Mouse (Mus musculus) liver, embryonic 14.5 days (tissue): Measurements from ENCODE around the gene Snhg11. TPM values are rescaled to one million over a fixed set of nuclear protein-coding genes. Genes with fewer than 3 reads are reported as not detected.

Experiments used
- ATAC-seq: fragments of 200-750 bp; cut with Nextera tagmentation; 2 replicates; pipeline ENCODE4 v1.8.0; 2017; ENCODE audit warnings: moderate number of reproducible peaks, mild to moderate bottlenecking, moderate library complexity; ENCODE audit not compliant: insufficient read depth
- DNase-seq, 3 experiments: peaks; one replicate each; pipeline ENCODE4 v3.0.0-alpha.2; 2012 to 2013; ENCODE audit warnings: low read depth in 3 of 3, low spot score in 3 of 3
- H3K27ac ChIP-seq: fragments of 300-500 bp; sonication (generic); 2 replicates; pipeline ENCODE4 v1.5.1; 2014; ENCODE audit warnings: moderate library complexity, mild to moderate bottlenecking, control low read depth, inconsistent platforms
- H3K27me3 ChIP-seq: fragments of 300-500 bp; sonication (generic); 2 replicates; pipeline ENCODE4 v1.6.1; 2014; ENCODE audit warnings: mild to moderate bottlenecking, low read length, moderate library complexity; ENCODE audit not compliant: control insufficient read depth, insufficient read depth
- H3K36me3 ChIP-seq: fragments of 300-500 bp; sonication (generic); replicated peaks from 2 replicates; pipeline ENCODE4 v1.6.1; 2014; ENCODE audit warnings: low read depth; ENCODE audit not compliant: control insufficient read depth, insufficient read depth
- H3K4me1 ChIP-seq, 2 experiments: fragments of 200-500 bp in 1 of 2; fragments of 300-500 bp in 1 of 2; sonication (generic) in 1 of 2; replicated peaks; 2 replicates each; pipeline ENCODE4 v1.6.1; 2012 to 2014; ENCODE audit warnings: antibody characterized with exemption in 1 of 2, inconsistent platforms in 1 of 2, low read length in 1 of 2; ENCODE audit not compliant: control insufficient read depth in 2 of 2, insufficient read depth in 2 of 2
- H3K4me2 ChIP-seq: fragments of 300-500 bp; sonication (generic); 2 replicates; pipeline ENCODE4 v1.6.1; 2014; ENCODE audit warnings: low read depth, mild to moderate bottlenecking, control low read depth, moderate library complexity
- H3K4me3 ChIP-seq, 2 experiments: fragments of 200-500 bp in 1 of 2; fragments of 300-500 bp in 1 of 2; sonication (generic) in 1 of 2; 2 replicates each; pipeline ENCODE4 v1.5.1; 2012 to 2014; ENCODE audit warnings: low read depth in 2 of 2, low read length in 2 of 2, mild to moderate bottlenecking in 2 of 2, control low read depth in 1 of 2, inconsistent platforms in 1 of 2, moderate library complexity in 1 of 2; ENCODE audit not compliant: insufficient read depth in 1 of 2
- H3K9ac ChIP-seq: fragments of 300-500 bp; sonication (generic); replicated peaks from 2 replicates; pipeline ENCODE4 v1.6.1; 2014; ENCODE audit warnings: mild to moderate bottlenecking, control low read depth, moderate library complexity
- H3K9me3 ChIP-seq: fragments of 300-500 bp; sonication (generic); 2 replicates; pipeline ENCODE4 v1.6.1; 2016; ENCODE audit warnings: low read length, mixed read lengths; ENCODE audit not compliant: control insufficient read depth
- CTCF ChIP-seq: IDR thresholded peaks from 2 replicates; pipeline ENCODE4 v1.5.1; 2016; ENCODE audit warnings: antibody characterized with exemption, low read depth, control low read depth
- EP300 ChIP-seq: IDR thresholded peaks from 2 replicates; pipeline ENCODE4 v1.6.1; 2016; ENCODE audit warnings: antibody characterized with exemption, low read depth
- WGBS: fragments of 180-500 bp; shearing (Covaris S2); extraction: QIAGEN DNeasy Blood & Tissue Kit; methylation state at CpG from one replicate; pipeline ENCODE4 v1.1.7; 2014; ENCODE audit not compliant: insufficient replicate concordance; 5-methylcytosine and 5-hydroxymethylcytosine counted together
- polyA plus RNA-seq, 2 experiments: library from polyadenylated mRNA; depleted of rRNA in 1 of 2; stranded (reverse) in 1 of 2; unstranded in 1 of 2; fragments of >200 nt; fragmentation: Nextera tagmentation in 1 of 2; extraction: Ambion mirVana in 1 of 2; gene quantifications; 2 replicates each; pipeline versions ENCODE4 v1.2.1 to v1.2.3; 2012 to 2014

The Snhg11 gene
- polyA plus RNA-seq, 2 experiments: 0.42 to 2.0 TPM

- Histone ChIP-seq H3K4me1 (peaks cover 0 to 3% of the 10 kb centered on the region in 2 experiments; a peak in 1 of 4 replicates), H3K4me2 (no peak overlapping the region), H3K27me3 (peaks cover 2% of the 10 kb centered on the region), H3K27ac (no peak overlapping the region), H3K9ac (no peak overlapping the region), H3K36me3 (no peaks in the 10 kb centered on the region), H3K4me3 (no peak overlapping the region), H3K9me3 (no peaks in the 10 kb centered on the region)
- 63% methylated on average over 3 of the region's 3 CpGs for WGBS
- ATAC-seq (no peak), DNase-seq (no peak)
- no peak for TF ChIP-seq EP300
- TF ChIP-seq CTCF: no peak
Measured at GRCm38 (mm10) chr2:158369474-158370172, 5.8 kb upstream of the Snhg11 start.

- no peak overlapping the region for H3K27ac ChIP-seq
- H3K9ac ChIP-seq: no peak overlapping the region
- no peak overlapping the region for H3K4me3 ChIP-seq
- no peaks in the 10 kb centered on the region for H3K36me3 ChIP-seq
- no peak for ATAC-seq
- no peak for DNase-seq
- 45% methylated on average over 5 of the region's 5 CpGs for WGBS
- H3K4me1 ChIP-seq: peaks cover 0 to 3% of the 10 kb centered on the region in 2 experiments; a peak in 1 of 4 replicates
- no peak for TF ChIP-seq EP300
- no peak for TF ChIP-seq CTCF
- no peaks in the 10 kb centered on the region for H3K9me3 ChIP-seq
- peaks cover 7% of the 10 kb centered on the region for H3K27me3 ChIP-seq
- H3K4me2 ChIP-seq: no peak overlapping the region
Measured at GRCm38 (mm10) chr2:158370173-158370550, 5.3 kb upstream of the Snhg11 start.

- H3K27me3 ChIP-seq: peaks cover 26% of the 10 kb centered on the region
- no peak overlapping the region for H3K4me2 ChIP-seq
- DNase-seq: no peak
- peaks cover 0 to 3% of the 10 kb centered on the region in 2 experiments; a peak in 1 of 4 replicates for H3K4me1 ChIP-seq
- H3K36me3 ChIP-seq: no peaks in the 10 kb centered on the region
- no peak overlapping the region for H3K27ac ChIP-seq
- H3K9me3 ChIP-seq: no peaks in the 10 kb centered on the region
- ATAC-seq: no peak; the same call in 1 of the 2 replicates
- WGBS: 35% methylated on average over 5 of the region's 5 CpGs
- TF ChIP-seq CTCF (no peak), EP300 (no peak)
- no peak overlapping the region for H3K9ac ChIP-seq
- no peak overlapping the region for H3K4me3 ChIP-seq
Measured at GRCm38 (mm10) chr2:158373061-158373460, 2.4 kb upstream of the Snhg11 start.

GRCm38 (mm10) chr2:158373516-158373915, 1.9 kb upstream of the Snhg11 start:
- H3K27ac ChIP-seq: no peak overlapping the region
- H3K9me3 ChIP-seq: no peaks in the 10 kb centered on the region
- no peak for DNase-seq
- ATAC-seq: no peak
- TF ChIP-seq EP300 (no peak), CTCF (no peak)
- peaks cover 0 to 3% of the 10 kb centered on the region in 2 experiments; a peak in 1 of 4 replicates for H3K4me1 ChIP-seq
- 48% methylated on average over 7 of the region's 7 CpGs for WGBS
- no peak overlapping the region for H3K4me3 ChIP-seq
- H3K36me3 ChIP-seq: no peaks in the 10 kb centered on the region
- H3K27me3 ChIP-seq: peaks cover 26% of the 10 kb centered on the region
- no peak overlapping the region for H3K9ac ChIP-seq
- no peak overlapping the region for H3K4me2 ChIP-seq

GRCm38 (mm10) chr2:158376123-158376687, 767 bp downstream of the Snhg11 start:
- Histone ChIP-seq H3K9me3 (no peaks in the 10 kb centered on the region), H3K27ac (no peak overlapping the region), H3K27me3 (peaks cover 26% of the 10 kb centered on the region), H3K9ac (no peak overlapping the region), H3K4me3 (peak overlapping the region in 1 of 2 experiments; percentile 13; a peak in 1 of 4 replicates), H3K4me1 (peaks cover 0 to 3% of the 10 kb centered on the region in 2 experiments; a peak in 1 of 4 replicates), H3K36me3 (no peaks in the 10 kb centered on the region), H3K4me2 (peak overlapping the region; percentile 35; the same call in 1 of the 2 replicates)
- WGBS: 24% methylated on average over 12 of the region's 12 CpGs
- TF ChIP-seq EP300: no peak
- TF ChIP-seq CTCF: no peak
- no peak for DNase-seq
- ATAC-seq: no peak
